ENCODE assay signal across 45 mouse cellular contexts in genomic region chr12:104425591-104425990, GRCm38 (mm10). TPM values are rescaled to one million over a fixed set of nuclear protein-coding genes. Genes with fewer than 3 reads are reported as not detected.
"Had no signal": no experiment of that assay in that cellular context is flagged by ENCODE, and none has a peak within 500 bp of the region (broad histone marks: within the 10 kb centered on the region; RNA-seq: fewer than 3 reads in every experiment).

No protein-coding gene starts in this region.

- H3K4me3 ChIP-seq: limb, embryonic 10.5 days; limb, embryonic 12.5 days; limb, embryonic 13.5 days; limb, embryonic 15.5 days; liver, embryonic 12.5 days; liver, embryonic 13.5 days; liver, embryonic 15.5 days; lung, embryonic 15.5 days; midbrain, embryonic 10.5 days; midbrain, embryonic 12.5 days; midbrain, embryonic 13.5 days; midbrain, embryonic 15.5 days; myocyte had no signal

- H3K27me3 ChIP-seq: liver, embryonic 13.5 days; liver, embryonic 15.5 days; lung, embryonic 15.5 days; midbrain, embryonic 12.5 days; midbrain, embryonic 13.5 days; midbrain, embryonic 15.5 days had no signal

- H3K9ac ChIP-seq: limb, embryonic 12.5 days; limb, embryonic 13.5 days; limb, embryonic 15.5 days; liver, embryonic 12.5 days; liver, embryonic 13.5 days; liver, embryonic 14.5 days; liver, embryonic 15.5 days; liver, postnatal 0 days; lung, embryonic 14.5 days; lung, embryonic 15.5 days; midbrain, embryonic 12.5 days; midbrain, embryonic 13.5 days; midbrain, embryonic 15.5 days had no signal

- H3K4me1 ChIP-seq: limb, embryonic 10.5 days; liver, embryonic 12.5 days; liver, embryonic 13.5 days; liver, embryonic 15.5 days; lung, embryonic 15.5 days; megakaryocyte, embryonic 14.5 days; midbrain, embryonic 12.5 days; midbrain, embryonic 13.5 days; midbrain, embryonic 15.5 days had no signal

- H3K36me3 ChIP-seq: limb, embryonic 10.5 days; limb, embryonic 12.5 days; limb, embryonic 13.5 days; limb, embryonic 15.5 days; liver, embryonic 12.5 days; liver, embryonic 13.5 days; liver, embryonic 15.5 days; lung, embryonic 15.5 days; midbrain, embryonic 10.5 days; midbrain, embryonic 12.5 days; midbrain, embryonic 13.5 days; midbrain, embryonic 15.5 days had no signal

- H3K9me3 ChIP-seq: limb, embryonic 10.5 days; limb, embryonic 12.5 days; limb, embryonic 13.5 days; limb, embryonic 15.5 days; liver, embryonic 12.5 days; liver, embryonic 13.5 days; liver, embryonic 15.5 days; lung, embryonic 15.5 days; midbrain, embryonic 10.5 days; midbrain, embryonic 12.5 days; midbrain, embryonic 13.5 days; midbrain, embryonic 15.5 days had no signal

- ATAC-seq: liver, embryonic 12.5 days; liver, postnatal 0 days; lung, postnatal 0 days; midbrain, embryonic 13.5 days; midbrain, embryonic 15.5 days; midbrain, embryonic 16.5 days had no signal

- DNase-seq: left cerebral cortex, postnatal 4 days; liver; liver, embryonic 13.5 days; liver, postnatal 0 days; lung, adult 18-20 months; lung, adult 2 months; lung, embryonic 14.5 days; lung, postnatal 10 days; lung, postnatal 14 days; lung, postnatal 36 days; lung, postnatal 4 days; midbrain, embryonic 14.5 days had no signal

- H3K27ac ChIP-seq: limb, embryonic 10.5 days; limb, embryonic 12.5 days; limb, embryonic 13.5 days; limb, embryonic 15.5 days; liver, embryonic 12.5 days; liver, embryonic 13.5 days; liver, embryonic 14.5 days; liver, embryonic 15.5 days; lung, embryonic 15.5 days; macrophage; midbrain, embryonic 10.5 days; midbrain, embryonic 12.5 days; midbrain, embryonic 13.5 days; midbrain, embryonic 15.5 days had no signal

- H3K4me2 ChIP-seq: limb, embryonic 12.5 days; limb, embryonic 13.5 days; limb, embryonic 15.5 days; liver, embryonic 11.5 days; liver, embryonic 12.5 days; liver, embryonic 13.5 days; liver, embryonic 15.5 days; lung, embryonic 14.5 days; lung, embryonic 15.5 days; midbrain, embryonic 11.5 days; midbrain, embryonic 12.5 days; midbrain, embryonic 13.5 days; midbrain, embryonic 15.5 days had no signal

RNA-seq across cellular contexts. Expression of gene Serpina3n, which starts 19.1 kb away (rescaled TPM):
- total RNA-seq: megakaryocyte progenitor cell, adult 5-6 weeks; megakaryocyte-erythroid progenitor cell, adult 5-6 weeks; monocyte, adult 5-6 weeks had no signal
- polyA plus RNA-seq: limb, embryonic 10.5 days; limb, embryonic 11.5 days; limb, embryonic 12.5 days; liver, embryonic 11.5 days; liver, embryonic 12.5 days; lung, embryonic 14.5 days; macrophage; midbrain, embryonic 10.5 days; midbrain, embryonic 11.5 days; midbrain, embryonic 12.5 days; midbrain, embryonic 13.5 days; neural tube, embryonic 11.5 days had no signal

RNA-seq across cellular contexts. Expression of gene Gsc, which starts 47.5 kb away (rescaled TPM):
- total RNA-seq: left cerebral cortex, adult 8-10 months; left cerebral cortex, postnatal 10 days; left cerebral cortex, postnatal 14 days; left cerebral cortex, postnatal 25 days; left cerebral cortex, postnatal 36 days; left cerebral cortex, postnatal 4 days; liver, adult 2 months; megakaryocyte progenitor cell, adult 5-6 weeks; megakaryocyte, adult 5-6 weeks; megakaryocyte-erythroid progenitor cell, adult 5-6 weeks; midbrain, postnatal 0 days; monocyte, adult 5-6 weeks had no signal
- polyA plus RNA-seq: liver, adult 2 months; liver, embryonic 12.5 days; liver, embryonic 15.5 days; liver, embryonic 16.5 days; liver, postnatal 0 days; lung, embryonic 14.5 days; lung, postnatal 0 days; macrophage; midbrain, embryonic 14.5 days; myocyte had no signal
